Mouse (Mus musculus) megakaryocyte, embryonic 14.5 days (primary cell): ENCODE measurements at regions not wholly inside any gene's neighbourhood (a gene's known extent, or its start where the extent isn't known, plus 50 kb on each side); places are given as distances from the start of the nearest gene placed in this dataset.

Experiments
- FLI1 ChIP-seq: IDR thresholded peaks from 2 replicates; pipeline ENCODE4 v1.6.1; 2012; ENCODE audit warnings: low read length, inconsistent platforms, mixed read lengths
- GATA1 ChIP-seq: IDR thresholded peaks from 3 replicates; pipeline ENCODE4 v1.6.1; 2012; ENCODE audit warnings: mixed read lengths, low read length, inconsistent platforms, borderline replicate concordance

GRCm38 (mm10) chr9:113145036-113145435, 563.0 kb downstream of the Pdcd6ip start:
- no peak for TF ChIP-seq GATA1
- no peak for TF ChIP-seq FLI1
